Comparison of ENCODE assay signal across 16 mouse cellular contexts in genomic region chr3:60429049-60429448, GRCm38 (mm10).
"Had no signal": no experiment of that assay in that cellular context is flagged by ENCODE, and none has a peak within 500 bp of the region (broad histone marks: within the 10 kb centered on the region; RNA-seq: fewer than 3 reads in every experiment).

No protein-coding gene starts in this region.

- ATAC-seq: midbrain, embryonic 13.5 days; midbrain, embryonic 15.5 days had no signal

- H3K9me3 ChIP-seq: liver, embryonic 15.5 days; midbrain, embryonic 13.5 days; midbrain, embryonic 15.5 days; neural tube, embryonic 12.5 days; stomach, embryonic 15.5 days had no signal

- H3K4me1 ChIP-seq: liver, embryonic 15.5 days; midbrain, embryonic 13.5 days; midbrain, embryonic 15.5 days; neural tube, embryonic 12.5 days; stomach, embryonic 15.5 days had no signal

- H3K27me3 ChIP-seq: liver, embryonic 15.5 days; midbrain, embryonic 13.5 days; midbrain, embryonic 15.5 days; neural tube, embryonic 12.5 days; stomach, embryonic 15.5 days had no signal

- H3K4me2 ChIP-seq: liver, embryonic 15.5 days; lung, embryonic 14.5 days; midbrain, embryonic 11.5 days; midbrain, embryonic 13.5 days; midbrain, embryonic 15.5 days; neural tube, embryonic 12.5 days; stomach, embryonic 15.5 days had no signal

- DNase-seq: lung, adult 18-20 months; lung, embryonic 14.5 days; lung, postnatal 14 days; lung, postnatal 36 days; right cerebral cortex, postnatal 14 days; thymus, adult 2 months; thymus, postnatal 14 days; thymus, postnatal 36 days had no signal

- H3K27ac ChIP-seq: liver, embryonic 15.5 days; macrophage; midbrain, embryonic 13.5 days; midbrain, embryonic 15.5 days; neural tube, embryonic 12.5 days; stomach, embryonic 15.5 days; stomach, postnatal 0 days had no signal

- H3K36me3 ChIP-seq: liver, embryonic 15.5 days; midbrain, embryonic 13.5 days; midbrain, embryonic 15.5 days; neural tube, embryonic 12.5 days; stomach, embryonic 15.5 days had no signal

- H3K4me3 ChIP-seq: liver, embryonic 15.5 days; midbrain, embryonic 13.5 days; midbrain, embryonic 15.5 days; neural tube, embryonic 12.5 days; stomach, embryonic 15.5 days had no signal

- H3K9ac ChIP-seq: liver, embryonic 15.5 days; lung, embryonic 14.5 days; midbrain, embryonic 13.5 days; midbrain, embryonic 15.5 days; neural tube, embryonic 12.5 days; stomach, embryonic 15.5 days had no signal
